Mouse (Mus musculus) embryonic facial prominence, embryonic 13.5 days (tissue): ENCODE data around the gene Ube2cbp. TPM values are rescaled to one million over a fixed set of nuclear protein-coding genes. Genes with fewer than 3 reads are reported as not detected.
A peak's percentile ranks its signal among the peaks of the same experiment; 100 is the strongest.

Experiments
- ATAC-seq: fragments of 200-750 bp; cut with Nextera tagmentation; 2 replicates; pipeline ENCODE4 v1.8.0; 2017; ENCODE audit warnings: low read depth; ENCODE audit not compliant: insufficient number of reproducible peaks, insufficient read depth, low FRiP score, low TSS enrichment
- H3K27ac ChIP-seq: fragments of 300-500 bp; sonication (generic); 2 replicates; pipeline ENCODE4 v1.5.1; 2015; ENCODE audit warnings: moderate library complexity, mild to moderate bottlenecking, inconsistent platforms
- H3K27me3 ChIP-seq: fragments of 300-500 bp; sonication (generic); 2 replicates; pipeline ENCODE4 v1.6.1; 2015; ENCODE audit warnings: mild to moderate bottlenecking, inconsistent platforms
- H3K36me3 ChIP-seq: fragments of 300-500 bp; sonication (generic); 2 replicates; pipeline ENCODE4 v1.6.1; 2015; ENCODE audit warnings: mild to moderate bottlenecking, inconsistent platforms
- H3K4me1 ChIP-seq: fragments of 300-500 bp; sonication (generic); 2 replicates; pipeline ENCODE4 v1.6.1; 2015; ENCODE audit warnings: inconsistent platforms
- H3K4me2 ChIP-seq: fragments of 300-500 bp; sonication (generic); 2 replicates; pipeline ENCODE4 v1.6.1; 2015; ENCODE audit warnings: moderate library complexity, mild to moderate bottlenecking, inconsistent platforms
- H3K4me3 ChIP-seq: fragments of 300-500 bp; sonication (generic); 2 replicates; pipeline ENCODE4 v1.5.1; 2015; ENCODE audit warnings: mild to moderate bottlenecking, inconsistent platforms
- H3K9ac ChIP-seq: fragments of 300-500 bp; sonication (generic); 2 replicates; pipeline ENCODE4 v1.6.1; 2015; ENCODE audit warnings: mild to moderate bottlenecking, inconsistent platforms
- H3K9me3 ChIP-seq: fragments of 300-500 bp; sonication (generic); 2 replicates; pipeline ENCODE4 v1.6.1; 2016; ENCODE audit warnings: inconsistent platforms
- WGBS: fragments of 180-500 bp; shearing (Covaris S2); methylation state at CpG from one replicate; pipeline ENCODE4 v1.1.7; 2015; ENCODE audit warnings: mixed read lengths; 5-methylcytosine and 5-hydroxymethylcytosine counted together
- polyA plus RNA-seq: library from polyadenylated mRNA; unstranded; fragments of >200 nt; fragmentation: Nextera tagmentation; extraction: Ambion mirVana; gene quantifications from 2 replicates; pipeline ENCODE4 v1.2.1, GENCODE M21; 2015

Gene Ube2cbp
- 5.9 and 6.1 TPM in 2 replicates for polyA plus RNA-seq

DNA sequence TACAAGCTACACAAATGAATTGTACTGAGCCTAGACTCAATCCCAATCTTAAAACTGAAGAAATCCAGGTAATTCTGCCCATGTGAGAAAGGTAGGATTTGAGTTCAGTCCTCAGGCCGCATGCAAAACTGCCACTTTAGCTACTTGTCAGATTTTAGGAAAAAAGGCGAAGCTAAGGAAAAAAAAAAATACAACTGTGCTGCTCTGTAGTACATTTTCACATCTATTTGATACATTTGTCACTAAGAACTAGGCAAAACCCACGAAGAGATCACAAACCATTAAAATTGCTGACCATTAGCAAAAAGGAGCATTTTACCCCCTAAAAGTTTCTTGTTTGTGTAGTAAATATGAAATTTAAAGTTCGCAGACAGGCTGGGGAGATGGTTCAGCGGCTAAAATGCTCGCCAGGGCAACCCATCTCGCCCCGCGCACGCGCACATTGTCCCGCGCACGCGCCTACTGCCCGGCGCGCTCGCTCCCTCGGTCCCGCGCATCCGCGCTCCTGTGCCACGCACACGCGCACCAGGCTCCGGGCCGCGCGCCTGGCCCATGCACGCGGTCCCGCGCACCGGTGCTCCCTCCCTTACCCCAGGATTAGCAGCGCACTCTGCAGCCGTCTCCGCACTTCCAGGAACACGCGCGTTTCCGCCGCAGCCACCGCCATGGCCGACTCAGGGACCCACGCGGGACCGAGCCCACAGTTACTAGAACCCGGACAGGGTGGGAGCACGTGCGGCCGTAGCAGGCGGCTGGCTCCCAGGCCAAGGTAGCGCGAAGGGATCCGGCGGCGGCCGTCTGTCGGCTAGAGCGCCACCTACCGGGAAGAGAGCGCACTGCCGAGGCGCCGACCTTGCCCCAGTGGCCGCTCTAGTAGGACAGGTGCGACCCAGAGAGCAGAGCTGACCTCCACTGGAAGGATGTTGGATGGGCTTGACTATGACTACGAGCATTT lies at the start of gene Ube2cbp:
TSS of gene Ube2cbp (minus strand) at position 800 of the 955 bp plus-strand sequence.
- peaks cover 10% of the 10 kb centered on the region for H3K27me3 ChIP-seq
- peaks cover 9% of the 10 kb centered on the region for H3K4me1 ChIP-seq
- H3K9ac ChIP-seq = peak within 1 kb of the TSS; percentile 79
- H3K4me3 ChIP-seq = peak within 1 kb of the TSS; percentile 67
- no peaks in the 10 kb centered on the region for H3K9me3 ChIP-seq
- H3K4me2 ChIP-seq = peak within 1 kb of the TSS; percentile 60
- no peaks in the 10 kb centered on the region for H3K36me3 ChIP-seq
- WGBS = 2% methylated on average over 70 of the region's 70 CpGs
- H3K27ac ChIP-seq = peak within 1 kb of the TSS; percentile 68
- ATAC-seq = peak; percentile 83

DNA sequence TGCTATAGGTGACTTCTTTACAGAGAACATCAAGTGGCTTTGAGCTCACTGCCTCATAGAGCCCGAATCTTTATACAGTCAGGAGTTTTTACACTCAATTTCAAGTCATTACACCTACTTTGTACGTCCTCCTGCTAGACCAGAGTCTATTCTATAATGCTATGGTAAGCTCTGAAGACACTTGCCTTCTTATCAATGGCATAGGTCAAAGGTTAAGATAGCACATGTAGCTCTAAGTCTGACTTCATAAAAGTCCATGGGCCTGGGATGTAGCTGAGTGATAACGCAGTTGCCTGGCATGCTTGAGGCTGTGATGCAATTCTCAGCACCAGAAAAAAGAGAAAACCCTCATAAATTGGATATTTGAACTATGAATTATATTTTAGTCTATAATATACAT lies 49.6 kb upstream of the Ube2cbp start:
- Histone ChIP-seq H3K27me3 (no peaks in the 10 kb centered on the region), H3K9ac (no peak overlapping the region), H3K27ac (no peak overlapping the region), H3K9me3 (no peaks in the 10 kb centered on the region), H3K4me2 (no peak overlapping the region), H3K36me3 (peaks cover 47% of the 10 kb centered on the region), H3K4me1 (no peaks in the 10 kb centered on the region), H3K4me3 (no peak overlapping the region)
- no peak for ATAC-seq
- 85% methylated on average over 3 of the region's 3 CpGs for WGBS

DNA sequence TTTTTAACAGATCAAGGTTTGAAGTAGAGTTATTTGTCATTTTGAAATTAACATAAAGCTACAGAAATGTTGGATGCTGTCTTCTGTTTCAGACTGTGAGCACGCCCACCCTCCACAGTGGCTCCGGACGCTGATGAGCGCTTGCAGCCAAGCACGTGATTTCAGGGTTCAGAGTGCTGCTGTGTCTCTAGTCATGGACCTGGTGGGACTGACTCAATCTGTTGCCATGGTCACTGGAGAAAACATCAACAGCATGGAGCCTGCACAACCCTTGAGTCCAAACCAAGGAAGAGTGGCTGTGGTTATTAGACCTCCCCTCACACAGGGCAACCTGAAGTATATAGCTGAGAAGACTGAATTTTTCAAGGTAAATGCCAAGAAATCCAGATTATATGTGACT lies 49.0 kb upstream of the Ube2cbp start:
- Histone ChIP-seq H3K4me1 (no peaks in the 10 kb centered on the region), H3K27me3 (no peaks in the 10 kb centered on the region), H3K4me2 (no peak overlapping the region), H3K9ac (no peak overlapping the region), H3K4me3 (no peak overlapping the region), H3K9me3 (no peaks in the 10 kb centered on the region), H3K27ac (no peak overlapping the region), H3K36me3 (peaks cover 43% of the 10 kb centered on the region)
- ATAC-seq = no peak
- WGBS = 87% methylated on average over 5 of the region's 5 CpGs

DNA sequence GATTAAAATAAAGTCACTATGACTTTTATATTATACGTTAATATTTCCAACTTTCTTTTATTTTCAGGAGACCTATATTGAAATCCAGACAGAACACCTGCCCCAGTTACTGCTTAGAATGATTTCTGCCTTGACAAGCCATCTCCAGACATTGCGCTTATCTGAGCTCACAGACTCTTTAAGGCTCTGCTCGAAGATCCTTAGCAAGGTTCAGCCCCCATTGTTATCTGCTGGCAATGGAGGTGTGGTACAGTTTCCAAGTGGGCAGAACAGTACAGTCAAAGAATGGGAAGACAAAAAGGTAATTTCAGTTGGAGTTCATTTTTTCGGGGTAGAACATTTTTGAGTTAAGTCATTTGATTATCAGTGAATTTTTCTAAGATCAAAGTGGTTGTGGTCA lies 42.7 kb upstream of the Ube2cbp start:
- H3K27ac ChIP-seq = no peak overlapping the region
- H3K27me3 ChIP-seq = no peaks in the 10 kb centered on the region
- H3K4me2 ChIP-seq = no peak overlapping the region
- peaks cover 13% of the 10 kb centered on the region for H3K36me3 ChIP-seq
- no peaks in the 10 kb centered on the region for H3K4me1 ChIP-seq
- H3K9ac ChIP-seq = no peak overlapping the region
- H3K4me3 ChIP-seq = no peak overlapping the region
- no peaks in the 10 kb centered on the region for H3K9me3 ChIP-seq
- WGBS = 94% methylated on average over 4 of the region's 4 CpGs
- no peak for ATAC-seq

DNA sequence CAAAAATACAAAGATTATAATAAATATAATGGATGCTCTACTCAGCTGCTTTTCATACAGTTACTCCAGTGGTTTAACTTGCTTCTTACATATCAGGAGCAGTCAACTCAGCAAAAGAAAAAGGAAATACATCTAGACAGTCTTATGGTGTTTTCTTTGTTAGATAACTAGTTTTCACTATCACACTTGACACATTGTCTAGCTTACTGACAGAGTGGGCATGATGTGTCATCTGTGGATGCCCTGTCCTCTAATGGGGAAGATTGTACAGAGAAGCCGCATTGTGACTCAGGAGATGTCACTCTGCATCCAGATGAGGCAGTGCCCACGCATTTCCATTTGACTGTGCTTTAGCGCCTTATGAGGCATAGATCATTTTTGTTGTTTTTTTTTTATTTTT lies 34.3 kb upstream of the Ube2cbp start:
- no peaks in the 10 kb centered on the region for H3K4me1 ChIP-seq
- H3K27me3 ChIP-seq = no peaks in the 10 kb centered on the region
- 93% methylated on average over 3 of the region's 3 CpGs for WGBS
- H3K9ac ChIP-seq = no peak overlapping the region
- no peak overlapping the region for H3K4me2 ChIP-seq
- H3K9me3 ChIP-seq = no peaks in the 10 kb centered on the region
- H3K27ac ChIP-seq = no peak overlapping the region
- H3K4me3 ChIP-seq = no peak overlapping the region
- no peak for ATAC-seq
- H3K36me3 ChIP-seq = peaks cover 34% of the 10 kb centered on the region

DNA sequence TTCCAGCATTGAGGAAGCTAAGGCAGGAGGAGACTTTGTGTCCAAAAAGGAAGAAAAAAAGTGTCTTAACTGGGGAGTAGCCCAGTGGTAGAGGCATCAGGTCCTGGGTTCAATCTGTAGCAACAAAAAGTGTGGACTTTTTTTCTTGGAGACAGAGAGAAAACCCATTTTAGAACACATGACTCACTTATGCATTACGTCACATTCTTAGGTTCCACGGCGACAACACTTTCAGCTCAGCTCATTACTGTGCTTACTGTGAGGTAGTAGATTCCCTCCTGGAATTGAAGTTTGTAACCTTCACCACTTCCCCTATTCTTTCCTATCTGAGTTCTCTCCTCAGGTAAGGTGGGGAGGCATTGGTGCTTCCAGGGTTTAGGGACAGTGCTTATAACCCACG lies 31.5 kb upstream of the Ube2cbp start:
- WGBS = 94% methylated on average over 4 of the region's 4 CpGs
- ATAC-seq = no peak; the same call in 1 of the 2 replicates
- Histone ChIP-seq H3K4me3 (no peak overlapping the region), H3K4me1 (no peaks in the 10 kb centered on the region), H3K36me3 (peaks cover 47% of the 10 kb centered on the region), H3K27me3 (no peaks in the 10 kb centered on the region), H3K4me2 (no peak overlapping the region), H3K9ac (no peak overlapping the region), H3K9me3 (no peaks in the 10 kb centered on the region), H3K27ac (no peak overlapping the region)

DNA sequence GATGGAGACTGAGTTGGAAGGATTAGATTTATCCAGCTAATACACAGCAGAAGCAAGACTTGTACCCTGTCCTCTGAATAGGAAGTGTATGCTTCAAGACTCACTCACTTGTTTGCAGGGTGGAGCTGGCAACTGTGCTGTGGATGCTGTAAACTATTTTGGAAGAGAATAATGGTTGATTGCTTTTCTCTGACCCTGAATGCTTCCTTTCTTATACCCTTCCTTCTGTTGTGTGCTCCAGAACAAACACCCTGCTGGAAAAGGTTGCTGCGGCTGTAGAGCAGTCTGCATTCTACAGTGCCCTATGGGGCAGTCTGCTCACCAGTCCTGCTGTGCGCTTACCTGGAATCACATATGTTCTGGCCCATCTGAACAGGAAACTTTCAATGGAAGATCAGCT lies 27.0 kb upstream of the Ube2cbp start:
- H3K27me3 ChIP-seq = no peaks in the 10 kb centered on the region
- H3K27ac ChIP-seq = no peak overlapping the region
- no peak overlapping the region for H3K4me2 ChIP-seq
- no peaks in the 10 kb centered on the region for H3K9me3 ChIP-seq
- no peak overlapping the region for H3K4me3 ChIP-seq
- no peak for ATAC-seq
- H3K4me1 ChIP-seq = no peaks in the 10 kb centered on the region
- H3K9ac ChIP-seq = no peak overlapping the region
- WGBS = 86% methylated on average over 2 of the region's 2 CpGs
- peaks cover 40% of the 10 kb centered on the region for H3K36me3 ChIP-seq

DNA sequence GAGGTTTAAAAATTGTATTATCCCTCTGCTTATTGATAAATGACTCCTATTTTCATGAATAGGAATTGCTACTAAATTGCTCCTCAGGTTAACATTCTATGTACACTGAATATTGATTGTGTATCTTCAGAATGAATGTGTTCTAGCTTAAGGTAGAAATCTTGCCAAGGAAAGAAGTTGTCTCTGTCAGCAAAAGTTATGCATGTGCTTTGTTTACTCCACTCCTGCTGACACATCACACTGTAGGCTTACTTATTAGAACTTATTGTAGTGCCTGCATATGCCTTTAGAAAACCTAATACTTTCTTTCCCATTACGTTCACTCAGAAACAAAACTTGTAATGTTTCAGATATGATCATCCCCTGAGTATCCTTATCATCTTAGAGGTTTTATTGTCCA lies 17.5 kb upstream of the Ube2cbp start:
- Histone ChIP-seq H3K9me3 (no peaks in the 10 kb centered on the region), H3K4me2 (no peak overlapping the region), H3K27ac (no peak overlapping the region), H3K27me3 (no peaks in the 10 kb centered on the region), H3K9ac (no peak overlapping the region), H3K36me3 (no peaks in the 10 kb centered on the region), H3K4me3 (no peak overlapping the region), H3K4me1 (no peaks in the 10 kb centered on the region)
- ATAC-seq = no peak
- 83% methylated on average over 1 of the region's 1 CpGs for WGBS

DNA sequence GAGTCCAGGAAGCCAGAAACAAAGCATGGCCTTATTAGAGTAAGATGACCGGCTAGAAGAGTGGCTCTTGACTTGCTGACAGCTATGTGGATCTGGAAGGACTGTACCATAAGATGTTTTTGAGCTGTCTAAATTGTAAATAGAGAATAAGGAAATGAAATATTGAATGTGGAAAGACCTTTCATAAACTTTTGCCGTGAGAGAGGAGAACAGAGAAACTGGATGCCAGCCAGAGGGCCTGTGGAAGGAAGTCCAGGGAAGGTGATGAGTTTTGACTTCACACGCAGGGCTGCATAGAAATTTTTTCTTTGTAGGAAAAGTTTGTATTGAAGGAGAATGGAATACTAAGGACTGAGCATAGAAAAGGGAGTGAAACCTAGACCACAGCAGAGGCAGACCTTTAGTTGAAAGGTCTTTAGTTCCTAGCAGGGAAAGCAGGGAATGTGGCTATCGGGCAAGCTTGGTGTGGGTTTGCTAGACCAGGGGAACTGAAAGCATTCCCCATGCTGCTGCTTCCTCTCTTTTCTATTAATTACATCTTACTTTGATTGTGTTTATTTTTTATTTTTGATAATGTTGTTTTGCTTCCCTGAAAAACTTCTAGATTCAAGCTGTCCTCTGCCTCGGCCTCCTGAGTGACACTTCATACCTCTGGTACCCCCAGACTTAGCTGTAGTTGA lies 13.8 kb upstream of the Ube2cbp start:
- no peak for ATAC-seq
- no peak overlapping the region for H3K27ac ChIP-seq
- H3K4me1 ChIP-seq = 0 out of 2 replicates have a peak, but pooled peaks cover 3% of the 10 kb centered on the region
- no peak overlapping the region for H3K9ac ChIP-seq
- H3K27me3 ChIP-seq = no peaks in the 10 kb centered on the region
- no peak overlapping the region for H3K4me3 ChIP-seq
- H3K9me3 ChIP-seq = no peaks in the 10 kb centered on the region
- no peak overlapping the region for H3K4me2 ChIP-seq
- H3K36me3 ChIP-seq = no peaks in the 10 kb centered on the region
- WGBS = 85% methylated on average over 5 of the region's 5 CpGs

DNA sequence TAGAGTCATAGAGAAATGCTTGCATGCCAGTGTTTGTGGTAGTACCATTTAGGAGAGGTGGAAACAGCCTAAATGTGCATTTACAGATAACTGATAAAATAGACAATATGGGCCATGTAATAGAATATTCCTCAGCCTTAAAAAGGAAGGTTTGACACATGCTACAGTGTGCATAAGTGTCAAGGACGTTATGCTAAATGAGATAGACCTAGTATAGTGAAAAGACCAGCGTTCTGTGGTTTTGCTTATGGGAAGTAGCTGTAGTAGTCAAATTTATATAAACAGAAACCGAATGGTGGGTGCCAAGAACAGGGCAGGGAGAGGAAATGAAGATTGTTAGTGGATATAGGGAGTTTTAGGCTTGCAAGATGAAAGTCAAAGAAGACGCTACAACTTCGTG lies 12.0 kb upstream of the Ube2cbp start:
- H3K27ac ChIP-seq = no peak overlapping the region
- H3K9ac ChIP-seq = no peak overlapping the region
- H3K27me3 ChIP-seq = no peaks in the 10 kb centered on the region
- no peaks in the 10 kb centered on the region for H3K9me3 ChIP-seq
- 69% methylated on average over 5 of the region's 5 CpGs for WGBS
- H3K4me2 ChIP-seq = no peak overlapping the region
- no peaks in the 10 kb centered on the region for H3K36me3 ChIP-seq
- H3K4me3 ChIP-seq = no peak overlapping the region
- no peak for ATAC-seq
- 0 out of 2 replicates have a peak, but pooled peaks cover 3% of the 10 kb centered on the region for H3K4me1 ChIP-seq

DNA sequence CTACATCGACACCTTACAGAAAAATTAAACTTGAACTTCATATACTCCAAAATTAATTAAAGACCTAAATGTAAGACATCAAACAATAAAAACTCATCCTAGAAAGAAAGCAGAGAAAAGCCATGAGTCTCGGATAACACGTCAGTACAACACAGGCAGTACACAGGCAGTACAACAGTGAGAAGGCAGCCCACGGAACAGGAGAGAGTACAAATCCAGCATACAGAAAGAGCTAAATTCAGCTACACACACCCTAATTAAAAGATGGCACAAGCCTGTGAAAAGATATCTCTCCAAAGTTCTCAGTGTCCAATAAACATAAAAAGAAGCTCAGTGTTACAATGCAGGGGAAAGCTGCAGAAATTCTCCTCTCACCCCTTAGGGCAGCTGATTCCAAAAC lies 11.2 kb upstream of the Ube2cbp start:
- ATAC-seq = no peak
- Histone ChIP-seq H3K4me3 (no peak overlapping the region), H3K36me3 (no peaks in the 10 kb centered on the region), H3K9ac (no peak overlapping the region), H3K4me1 (0 out of 2 replicates have a peak, but pooled peaks cover 3% of the 10 kb centered on the region), H3K4me2 (no peak overlapping the region), H3K9me3 (no peaks in the 10 kb centered on the region), H3K27ac (no peak overlapping the region), H3K27me3 (no peaks in the 10 kb centered on the region)
- WGBS = 82% methylated on average over 4 of the region's 4 CpGs
